Mouse (Mus musculus) stomach, postnatal 0 days (tissue): Measurements from ENCODE around the gene Tas1r2. TPM values are rescaled to one million over a fixed set of nuclear protein-coding genes. Genes with fewer than 3 reads are reported as not detected.

Experiments
- ATAC-seq: fragments of 200-750 bp; cut with Nextera tagmentation; 2 replicates; pipeline ENCODE4 v1.8.0; 2017; ENCODE audit not compliant: low FRiP score, low TSS enrichment
- DNase-seq: peaks from one replicate; pipeline ENCODE4 v3.0.0-alpha.2; 2016; ENCODE audit warnings: low spot score
- H3K27ac ChIP-seq: fragments of 300-500 bp; sonication (generic); replicated peaks from 2 replicates; pipeline ENCODE4 v1.5.1; 2014; ENCODE audit warnings: mild to moderate bottlenecking, control low read depth
- H3K27me3 ChIP-seq: fragments of 300-500 bp; sonication (generic); 2 replicates; pipeline ENCODE4 v1.6.1; 2014; ENCODE audit warnings: low read length; ENCODE audit not compliant: control insufficient read depth, insufficient read depth
- H3K36me3 ChIP-seq: fragments of 300-500 bp; sonication (generic); 2 replicates; pipeline ENCODE4 v1.6.1; 2014; ENCODE audit warnings: low read length, mixed read lengths; ENCODE audit not compliant: control insufficient read depth, insufficient read depth
- H3K4me1 ChIP-seq: fragments of 300-500 bp; sonication (generic); replicated peaks from 2 replicates; pipeline ENCODE4 v1.6.1; 2014; ENCODE audit warnings: antibody characterized with exemption; ENCODE audit not compliant: control insufficient read depth, insufficient read depth
- H3K4me2 ChIP-seq: fragments of 300-500 bp; sonication (generic); replicated peaks from 2 replicates; pipeline ENCODE4 v1.6.1; 2014; ENCODE audit warnings: low read depth, mild to moderate bottlenecking, control low read depth, moderate library complexity
- H3K4me3 ChIP-seq: fragments of 300-500 bp; sonication (generic); 2 replicates; pipeline ENCODE4 v1.5.1; 2014; ENCODE audit warnings: low read depth, low read length, control low read depth
- H3K9ac ChIP-seq: fragments of 300-500 bp; sonication (generic); 2 replicates; pipeline ENCODE4 v1.6.1; 2014; ENCODE audit warnings: mild to moderate bottlenecking, low read length, control low read depth, mixed read lengths
- H3K9me3 ChIP-seq: fragments of 300-500 bp; sonication (generic); 2 replicates; pipeline ENCODE4 v1.6.1; 2016; ENCODE audit warnings: low read length; ENCODE audit not compliant: control insufficient read depth
- CTCF ChIP-seq: IDR thresholded peaks from 2 replicates; pipeline ENCODE4 v1.5.1; 2016; ENCODE audit warnings: antibody characterized with exemption, low read depth, mild to moderate bottlenecking, moderate library complexity
- EP300 ChIP-seq: optimal IDR thresholded peaks from 2 replicates; pipeline ENCODE3; 2016; ENCODE audit warnings: antibody characterized with exemption
- WGBS: fragments of 180-500 bp; shearing (Covaris S2); extraction: QIAGEN DNeasy Blood & Tissue Kit; methylation state at CpG from one replicate; pipeline ENCODE4 v1.1.7; 2014; 5-methylcytosine and 5-hydroxymethylcytosine counted together
- polyA plus RNA-seq: library from polyadenylated mRNA; unstranded; fragments of >200 nt; fragmentation: Nextera tagmentation; extraction: Ambion mirVana; gene quantifications from 2 replicates; pipeline ENCODE4 v1.2.1, GENCODE M21; 2015

Gene Tas1r2
- polyA plus RNA-seq, 1 experiment from 2014 or later: not detected

- Histone ChIP-seq H3K27me3 (no peaks in the 10 kb centered on the region), H3K27ac (no peak overlapping the region), H3K9me3 (no peaks in the 10 kb centered on the region), H3K4me1 (0 out of 2 replicates have a peak, but pooled peaks cover 4% of the 10 kb centered on the region), H3K4me2 (no peak overlapping the region), H3K4me3 (no peak overlapping the region), H3K9ac (no peak overlapping the region), H3K36me3 (peaks cover 2% of the 10 kb centered on the region; the same call in 1 of the 2 replicates)
- DNase-seq (no peak), ATAC-seq (no peak)
- 70% methylated on average over 12 of the region's 12 CpGs for whole genome bisulfite sequencing
- TF ChIP-seq EP300 (no peak), CTCF (no peak)
These were observed 13.0 kb upstream of the Tas1r2 start for GRCm38 (mm10) chr4:139640333-139640732.

- no peak for DNase-seq
- H3K9me3 ChIP-seq: no peaks in the 10 kb centered on the region
- H3K4me1 ChIP-seq: 0 out of 2 replicates have a peak, but pooled peaks cover 4% of the 10 kb centered on the region
- H3K27me3 ChIP-seq: no peaks in the 10 kb centered on the region
- H3K9ac ChIP-seq: no peak overlapping the region
- TF ChIP-seq EP300 (no peak), CTCF (no peak)
- H3K36me3 ChIP-seq: peaks cover 2% of the 10 kb centered on the region; the same call in 1 of the 2 replicates
- no peak overlapping the region for H3K27ac ChIP-seq
- H3K4me2 ChIP-seq: no peak overlapping the region
- H3K4me3 ChIP-seq: no peak overlapping the region
- no peak for ATAC-seq
- WGBS: 51% methylated on average over 6 of the region's 6 CpGs
These were observed 12.6 kb upstream of the Tas1r2 start for GRCm38 (mm10) chr4:139640775-139641174.

GRCm38 (mm10) chr4:139641829-139642425, 11.4 kb upstream of the Tas1r2 start:
- 15% methylated on average over 30 of the region's 30 CpGs for WGBS
- ATAC-seq (peak; percentile 9; the same call in 1 of the 2 replicates), DNase-seq (no peak)
- Histone ChIP-seq H3K9ac (peak overlapping the region; percentile 43), H3K9me3 (no peaks in the 10 kb centered on the region), H3K27me3 (no peaks in the 10 kb centered on the region), H3K4me3 (0 out of 2 replicates have a peak overlapping the region, but pooled peaks have one; percentile 4), H3K4me2 (peak overlapping the region; percentile 32), H3K36me3 (peaks cover 2% of the 10 kb centered on the region; the same call in 1 of the 2 replicates), H3K27ac (no peak overlapping the region), H3K4me1 (0 out of 2 replicates have a peak, but pooled peaks cover 4% of the 10 kb centered on the region)
- TF ChIP-seq EP300 (no peak), CTCF (no peak)

- H3K4me3 ChIP-seq: no peak overlapping the region
- H3K4me2 ChIP-seq: no peak overlapping the region
- 15% methylated on average over 9 of the region's 9 CpGs for WGBS
- no peak overlapping the region for H3K9ac ChIP-seq
- peak; percentile 22; the same call in 1 of the 2 replicates for ATAC-seq
- H3K36me3 ChIP-seq: peaks cover 6% of the 10 kb centered on the region; the same call in 1 of the 2 replicates
- peak; percentile 82 for DNase-seq
- TF ChIP-seq CTCF (peak; percentile 96), EP300 (no peak)
- 0 out of 2 replicates have a peak, but pooled peaks cover 4% of the 10 kb centered on the region for H3K4me1 ChIP-seq
- H3K27me3 ChIP-seq: no peaks in the 10 kb centered on the region
- H3K9me3 ChIP-seq: no peaks in the 10 kb centered on the region
- no peak overlapping the region for H3K27ac ChIP-seq
These were observed 9.4 kb upstream of the Tas1r2 start for GRCm38 (mm10) chr4:139643972-139644371.

GRCm38 (mm10) chr4:139646916-139647315, 6.4 kb upstream of the Tas1r2 start:
- Histone ChIP-seq H3K9ac (no peak overlapping the region), H3K9me3 (no peaks in the 10 kb centered on the region), H3K27ac (no peak overlapping the region), H3K4me3 (no peak overlapping the region), H3K36me3 (peaks cover 6% of the 10 kb centered on the region; the same call in 1 of the 2 replicates), H3K4me2 (no peak overlapping the region), H3K27me3 (no peaks in the 10 kb centered on the region), H3K4me1 (0 out of 2 replicates have a peak, but pooled peaks cover 1% of the 10 kb centered on the region)
- TF ChIP-seq CTCF (peak; percentile 60), EP300 (no peak)
- ATAC-seq (no peak), DNase-seq (no peak)
- WGBS: 91% methylated on average over 7 of the region's 7 CpGs

GRCm38 (mm10) chr4:139650086-139650743, 3.1 kb upstream of the Tas1r2 start:
- TF ChIP-seq EP300: no peak
- no peak for TF ChIP-seq CTCF
- H3K4me1 ChIP-seq: no peaks in the 10 kb centered on the region
- H3K36me3 ChIP-seq: peaks cover 3% of the 10 kb centered on the region; the same call in 1 of the 2 replicates
- H3K27ac ChIP-seq: no peak overlapping the region
- no peak overlapping the region for H3K4me2 ChIP-seq
- 73% methylated on average over 15 of the region's 15 CpGs for whole genome bisulfite sequencing
- H3K4me3 ChIP-seq: no peak overlapping the region
- no peak for DNase-seq
- no peaks in the 10 kb centered on the region for H3K27me3 ChIP-seq
- no peaks in the 10 kb centered on the region for H3K9me3 ChIP-seq
- ATAC-seq: no peak
- H3K9ac ChIP-seq: no peak overlapping the region
